Mouse (Mus musculus) adrenal gland, adult 2 months (tissue): ENCODE results near the gene Bricd5. TPM values are rescaled to one million over a fixed set of nuclear protein-coding genes. Genes with fewer than 3 reads are reported as not detected.

ENCODE experiments used
- polyA plus RNA-seq: library from polyadenylated mRNA; depleted of rRNA; stranded (reverse); fragments of >200 nt; gene quantifications from 2 replicates; pipeline ENCODE4 v1.2.3, GENCODE M21; 2012; rRNA removed
- total RNA-seq, 2 experiments: library from RNA; stranded (reverse); gene quantifications; 2 replicates each; pipeline ENCODE4 v1.2.3; 2021

Gene Bricd5
- total and polyA plus RNA-seq, 3 experiments, result 0.38 to 0.69 (median 0.67) TPM

Other genes starting within 250 kb of the Bricd5 start
- 1 to 10 TPM; 1.8 to 4.0 TPM for gene Ccnf, start 222.4 kb upstream of the Bricd5 start, total RNA-seq
- gene Ccnf, start 222.4 kb upstream of the Bricd5 start, polyA plus RNA-seq, result 1.9 and 2.0 TPM in 2 replicates
- under 1 TPM; 0.09 to 0.10 TPM for gene Abca17, start 122.8 kb upstream of the Bricd5 start, total RNA-seq
- not detected in 2 replicates for gene Abca17, start 122.8 kb upstream of the Bricd5 start, polyA plus RNA-seq
- gene Abca3, start 121.9 kb upstream of the Bricd5 start, total RNA-seq, result 10 to 100 TPM; 22.8 to 24.0 TPM
- 26.4 and 33.6 TPM in 2 replicates for gene Abca3, start 121.9 kb upstream of the Bricd5 start, polyA plus RNA-seq
- gene Rnps1, start 59.3 kb upstream of the Bricd5 start, total RNA-seq, result 10 to 100 TPM; 61.4 to 70.3 TPM
- 84.4 and 95.2 TPM in 2 replicates for gene Rnps1, start 59.3 kb upstream of the Bricd5 start, polyA plus RNA-seq
- gene Eci1, start 47.2 kb upstream of the Bricd5 start, total RNA-seq, result 100 to 1,000 TPM; 303 to 325 TPM
- gene Eci1, start 47.2 kb upstream of the Bricd5 start, polyA plus RNA-seq, result 163 and 182 TPM in 2 replicates
- gene Dnase1l2, start 30.8 kb upstream of the Bricd5 start, total RNA-seq, result 1 to 10 TPM; 2.1 to 3.7 TPM
- gene Dnase1l2, start 30.8 kb upstream of the Bricd5 start, polyA plus RNA-seq, result 1.8 and 4.1 TPM in 2 replicates
- gene E4f1, start 3.6 kb upstream of the Bricd5 start, total RNA-seq, result 10 to 100 TPM; 17.0 to 21.8 TPM
- 57.5 and 59.5 TPM in 2 replicates for gene E4f1, start 3.6 kb upstream of the Bricd5 start, polyA plus RNA-seq
- gene Pgp, start 3.5 kb upstream of the Bricd5 start, total RNA-seq, result 100 to 1,000 TPM in 1 of 2 experiments, 10 to 100 TPM in 1; 65.0 to 104 TPM
- gene Pgp, start 3.5 kb upstream of the Bricd5 start, polyA plus RNA-seq, result 254 TPM in 2 replicates
- gene Mlst8, start 5.2 kb downstream of the Bricd5 start, total RNA-seq, result 10 to 100 TPM; 25.6 to 26.0 TPM
- gene Mlst8, start 5.2 kb downstream of the Bricd5 start, polyA plus RNA-seq, result 44.5 and 61.7 TPM in 2 replicates
- 10 to 100 TPM; 19.4 to 28.7 TPM for gene Caskin1, start 14.7 kb downstream of the Bricd5 start, total RNA-seq
- gene Caskin1, start 14.7 kb downstream of the Bricd5 start, polyA plus RNA-seq, result 47.0 and 47.7 TPM in 2 replicates
- gene Traf7, start 54.1 kb downstream of the Bricd5 start, total RNA-seq, result 100 to 1,000 TPM in 1 of 2 experiments, 10 to 100 TPM in 1; 91.4 to 105 TPM
- gene Traf7, start 54.1 kb downstream of the Bricd5 start, polyA plus RNA-seq, result 152 and 167 TPM in 2 replicates
- gene Rab26, start 60.3 kb downstream of the Bricd5 start, total RNA-seq, result 1 to 10 TPM in 1 of 2 experiments, under 1 TPM in 1; 0.98 to 1.8 TPM
- gene Rab26, start 60.3 kb downstream of the Bricd5 start, polyA plus RNA-seq, result 0.65 and 1.1 TPM in 2 replicates
- gene Pkd1, start 76.0 kb downstream of the Bricd5 start, total RNA-seq, result 10 to 100 TPM; 34.3 to 40.5 TPM
- 73.2 and 73.3 TPM in 2 replicates for gene Pkd1, start 76.0 kb downstream of the Bricd5 start, polyA plus RNA-seq
- gene Tsc2, start 158.7 kb downstream of the Bricd5 start, total RNA-seq, result 100 to 1,000 TPM in 1 of 2 experiments, 10 to 100 TPM in 1; 83.5 to 110 TPM
- gene Tsc2, start 158.7 kb downstream of the Bricd5 start, polyA plus RNA-seq, result 160 and 180 TPM in 2 replicates
- gene Nthl1, start 158.8 kb downstream of the Bricd5 start, total RNA-seq, result 10 to 100 TPM in 1 of 2 experiments, 1 to 10 TPM in 1; 4.8 to 10.1 TPM
- 9.4 and 13.8 TPM in 2 replicates for gene Nthl1, start 158.8 kb downstream of the Bricd5 start, polyA plus RNA-seq
- gene Slc9a3r2, start 176.4 kb downstream of the Bricd5 start, total RNA-seq, result 10 to 100 TPM; 51.8 to 76.0 TPM
- gene Slc9a3r2, start 176.4 kb downstream of the Bricd5 start, polyA plus RNA-seq, result 120 and 150 TPM in 2 replicates
- gene Npw, start 184.6 kb downstream of the Bricd5 start, total RNA-seq, result not detected
- 0.60 and 2.4 TPM in 2 replicates for gene Npw, start 184.6 kb downstream of the Bricd5 start, polyA plus RNA-seq
- gene Zfp598, start 195.8 kb downstream of the Bricd5 start, total RNA-seq, result 10 to 100 TPM; 40.8 to 51.3 TPM
- gene Zfp598, start 195.8 kb downstream of the Bricd5 start, polyA plus RNA-seq, result 86.0 and 99.0 TPM in 2 replicates
- 1 to 10 TPM; 2.0 to 2.4 TPM for gene Syngr3, start 216.1 kb downstream of the Bricd5 start, total RNA-seq
- gene Syngr3, start 216.1 kb downstream of the Bricd5 start, polyA plus RNA-seq, result 2.1 and 5.3 TPM in 2 replicates
- gene Gfer, start 222.3 kb downstream of the Bricd5 start, total RNA-seq, result 10 to 100 TPM; 37.7 to 41.6 TPM
- 40.7 and 43.1 TPM in 2 replicates for gene Gfer, start 222.3 kb downstream of the Bricd5 start, polyA plus RNA-seq
- 1 to 10 TPM; 2.8 to 6.4 TPM for gene Noxo1, start 222.3 kb downstream of the Bricd5 start, total RNA-seq
- 4.9 and 9.4 TPM in 2 replicates for gene Noxo1, start 222.3 kb downstream of the Bricd5 start, polyA plus RNA-seq
- 10 to 100 TPM; 27.9 to 41.1 TPM for gene Tbl3, start 233.8 kb downstream of the Bricd5 start, total RNA-seq
- gene Tbl3, start 233.8 kb downstream of the Bricd5 start, polyA plus RNA-seq, result 49.0 and 63.2 TPM in 2 replicates
- gene Rnf151, start 244.2 kb downstream of the Bricd5 start, total RNA-seq, result not detected
- 0.25 and 0.61 TPM in 2 replicates for gene Rnf151, start 244.2 kb downstream of the Bricd5 start, polyA plus RNA-seq
- gene Rps2, start 244.2 kb downstream of the Bricd5 start, total RNA-seq, result 100 to 1,000 TPM; 718 to 903 TPM
- gene Rps2, start 244.2 kb downstream of the Bricd5 start, polyA plus RNA-seq, result 2,302 and 2,907 TPM in 2 replicates